Mouse (Mus musculus) ovary, adult 18-20 months (tissue): Measurements from ENCODE around the gene Agfg2.
A peak's percentile ranks its signal among the peaks of the same experiment; 100 is the strongest.
"Not testable (repeated sequence)": the region's sequence is repeated elsewhere in the genome, so short reads cannot be mapped to it uniquely, and the experiment has no call there.

Source experiments
- DNase-seq: peaks from one replicate; pipeline ENCODE4 v3.0.0; 2022; ENCODE audit warnings: low spot score, mixed read lengths

Gene Agfg2

GRCm38 (mm10) chr5:137684294-137685123 lies at the start of gene Agfg2:
Agfg2 (minus strand) TSS chr5:137684726.
- DNase-seq = peak; percentile 99

- DNase-seq = no peak
Measured at GRCm38 (mm10) chr5:137733638-137734288, 49.2 kb upstream of the Agfg2 start.

GRCm38 (mm10) chr5:137726767-137727166 lies 42.2 kb upstream of the Agfg2 start:
- DNase-seq = no peak

GRCm38 (mm10) chr5:137723840-137724239 lies 39.3 kb upstream of the Agfg2 start:
- DNase-seq = no peak

GRCm38 (mm10) chr5:137720558-137721164 lies 36.1 kb upstream of the Agfg2 start:
- DNase-seq = not testable (repeated sequence)

- DNase-seq = no peak
Measured at GRCm38 (mm10) chr5:137719088-137719487, 34.6 kb upstream of the Agfg2 start.

- DNase-seq = no peak
Measured at GRCm38 (mm10) chr5:137718020-137718790, 33.7 kb upstream of the Agfg2 start.

GRCm38 (mm10) chr5:137715685-137716084 lies 31.2 kb upstream of the Agfg2 start:
- DNase-seq = no peak

- no peak for DNase-seq
Measured at GRCm38 (mm10) chr5:137713454-137713853, 28.9 kb upstream of the Agfg2 start.

- peak; percentile 61 for DNase-seq
Measured at GRCm38 (mm10) chr5:137706913-137707633, 22.5 kb upstream of the Agfg2 start.

- no peak for DNase-seq
Measured at GRCm38 (mm10) chr5:137705242-137705641, 20.7 kb upstream of the Agfg2 start.

GRCm38 (mm10) chr5:137699850-137700249 lies 15.3 kb upstream of the Agfg2 start:
- no peak for DNase-seq

GRCm38 (mm10) chr5:137699080-137699479 lies 14.6 kb upstream of the Agfg2 start:
- no peak for DNase-seq

GRCm38 (mm10) chr5:137695930-137696329 lies 11.4 kb upstream of the Agfg2 start:
- no peak for DNase-seq

GRCm38 (mm10) chr5:137694796-137695195 lies 10.3 kb upstream of the Agfg2 start:
- DNase-seq = no peak

GRCm38 (mm10) chr5:137691881-137692280 lies 7.4 kb upstream of the Agfg2 start:
- DNase-seq = no peak

GRCm38 (mm10) chr5:137690531-137690930 lies 6.0 kb upstream of the Agfg2 start:
- DNase-seq = no peak

- no peak for DNase-seq
Measured at GRCm38 (mm10) chr5:137689974-137690373, 5.4 kb upstream of the Agfg2 start.

GRCm38 (mm10) chr5:137686127-137686790 lies 1.7 kb upstream of the Agfg2 start:
- no peak for DNase-seq

- DNase-seq = no peak
Measured at GRCm38 (mm10) chr5:137685653-137686052, 1.1 kb upstream of the Agfg2 start.
